Mouse (Mus musculus) erythroblast, embryonic 14.5 days (primary cell): ENCODE results near the gene Prss38. TPM values are rescaled to one million over a fixed set of nuclear protein-coding genes. Genes with fewer than 3 reads are reported as not detected.

ENCODE experiments used
- H3K27me3 ChIP-seq: 2 replicates; pipeline ENCODE4 v1.6.1; 2012; ENCODE audit warnings: inconsistent platforms; ENCODE audit not compliant: control insufficient read depth
- H3K36me3 ChIP-seq: 2 replicates; pipeline ENCODE4 v1.6.1; 2012; ENCODE audit warnings: mild to moderate bottlenecking, inconsistent platforms; ENCODE audit not compliant: control insufficient read depth
- H3K4me1 ChIP-seq: 2 replicates; pipeline ENCODE4 v1.6.1; 2012; ENCODE audit warnings: inconsistent platforms; ENCODE audit not compliant: control insufficient read depth
- H3K4me3 ChIP-seq: replicated peaks from 2 replicates; pipeline ENCODE3; 2012; ENCODE audit warnings: moderate library complexity, mild to moderate bottlenecking, inconsistent platforms
- H3K9me3 ChIP-seq: 2 replicates; pipeline ENCODE4 v1.6.1; 2012; ENCODE audit warnings: low read length, inconsistent platforms, mixed read lengths; ENCODE audit not compliant: control insufficient read depth
- GATA1 ChIP-seq: IDR thresholded peaks from 2 replicates; pipeline ENCODE4 v1.6.1; 2012; ENCODE audit warnings: low read length, inconsistent platforms, mixed read lengths
- TAL1 ChIP-seq: IDR thresholded peaks from 3 replicates; pipeline ENCODE4 v1.6.1; 2012; ENCODE audit warnings: low read length, inconsistent platforms, mixed read lengths
- polyA plus RNA-seq: library from polyadenylated mRNA; stranded (reverse); fragments of >175 nt; gene quantifications from 2 replicates; pipeline ENCODE4 v1.2.3, GENCODE M21; 2012

Gene Prss38
- polyA plus RNA-seq, 1 experiment: not detected

DNA sequence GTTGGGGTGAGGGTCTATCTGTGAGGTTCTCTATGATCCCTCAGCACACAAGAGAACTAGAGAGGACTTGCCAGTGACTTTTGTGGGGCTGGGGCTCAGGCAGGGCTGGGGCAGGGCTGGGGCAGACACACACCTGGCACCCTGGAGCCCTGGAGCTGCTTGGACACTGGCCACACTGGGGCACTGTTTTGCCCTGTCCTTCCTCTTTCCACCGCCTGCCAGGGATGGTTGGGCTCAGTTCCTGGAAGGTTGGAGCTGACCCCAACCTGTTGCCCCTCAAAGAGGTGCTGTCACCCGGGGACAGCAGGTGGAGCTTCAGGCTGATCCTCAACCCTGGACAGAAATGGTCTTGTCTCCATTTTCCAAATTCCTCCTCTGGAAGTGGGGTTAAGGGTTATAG, 39.5 kb downstream of the Prss38 start:
- Histone ChIP-seq H3K9me3 (no peaks in the 10 kb centered on the region), H3K4me1 (no peaks in the 10 kb centered on the region), H3K27me3 (no peaks in the 10 kb centered on the region), H3K36me3 (no peaks in the 10 kb centered on the region), H3K4me3 (no peak overlapping the region)
- no peak for TF ChIP-seq TAL1
- no peak for TF ChIP-seq GATA1

DNA sequence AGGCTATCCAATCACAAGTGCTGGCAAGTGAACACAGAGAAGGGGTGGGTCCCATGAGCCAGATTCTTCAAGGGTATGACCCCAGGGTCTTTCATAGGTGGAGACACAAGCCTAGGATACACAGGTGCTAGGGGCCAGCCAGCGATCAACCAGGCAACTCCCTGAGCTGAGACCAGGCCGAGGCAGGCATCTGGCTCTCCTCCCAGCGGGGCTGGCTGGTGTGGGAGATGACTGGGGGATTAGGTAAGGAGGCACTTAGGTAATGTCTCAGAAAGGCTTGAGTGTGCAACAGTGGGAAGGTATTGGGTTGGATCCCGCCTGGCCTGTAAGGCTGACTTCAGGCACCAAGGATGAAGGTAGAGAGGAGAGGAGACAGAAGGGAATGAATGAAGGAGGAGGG, 40.3 kb downstream of the Prss38 start:
- H3K27me3 ChIP-seq: no peaks in the 10 kb centered on the region
- no peak overlapping the region for H3K4me3 ChIP-seq
- H3K9me3 ChIP-seq: no peaks in the 10 kb centered on the region
- no peaks in the 10 kb centered on the region for H3K4me1 ChIP-seq
- TF ChIP-seq TAL1: no peak
- no peaks in the 10 kb centered on the region for H3K36me3 ChIP-seq

DNA sequence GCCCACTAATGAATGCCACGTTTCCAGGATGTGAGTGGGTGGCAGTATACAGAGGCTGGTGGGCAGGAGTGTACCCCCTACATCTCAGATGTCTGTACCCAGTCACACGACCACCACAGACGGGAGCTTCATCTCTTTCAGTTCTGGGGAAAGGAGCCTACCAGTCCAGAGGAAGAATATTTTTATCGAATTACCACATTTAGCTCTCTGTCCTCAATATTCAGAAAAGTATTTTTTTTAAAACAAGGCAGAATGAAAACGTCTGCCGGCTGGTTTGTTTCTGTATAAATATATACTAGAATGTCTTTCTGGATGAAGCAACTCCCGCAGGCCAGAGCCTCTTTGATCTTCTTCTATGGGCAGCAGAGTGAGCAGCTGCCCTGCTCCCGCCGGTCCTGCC, 42.5 kb downstream of the Prss38 start:
- H3K27me3 ChIP-seq: no peaks in the 10 kb centered on the region
- no peaks in the 10 kb centered on the region for H3K36me3 ChIP-seq
- H3K9me3 ChIP-seq: no peaks in the 10 kb centered on the region
- H3K4me1 ChIP-seq: no peaks in the 10 kb centered on the region
- H3K4me3 ChIP-seq: no peak overlapping the region
- TF ChIP-seq GATA1: no peak
- TF ChIP-seq TAL1: no peak

DNA sequence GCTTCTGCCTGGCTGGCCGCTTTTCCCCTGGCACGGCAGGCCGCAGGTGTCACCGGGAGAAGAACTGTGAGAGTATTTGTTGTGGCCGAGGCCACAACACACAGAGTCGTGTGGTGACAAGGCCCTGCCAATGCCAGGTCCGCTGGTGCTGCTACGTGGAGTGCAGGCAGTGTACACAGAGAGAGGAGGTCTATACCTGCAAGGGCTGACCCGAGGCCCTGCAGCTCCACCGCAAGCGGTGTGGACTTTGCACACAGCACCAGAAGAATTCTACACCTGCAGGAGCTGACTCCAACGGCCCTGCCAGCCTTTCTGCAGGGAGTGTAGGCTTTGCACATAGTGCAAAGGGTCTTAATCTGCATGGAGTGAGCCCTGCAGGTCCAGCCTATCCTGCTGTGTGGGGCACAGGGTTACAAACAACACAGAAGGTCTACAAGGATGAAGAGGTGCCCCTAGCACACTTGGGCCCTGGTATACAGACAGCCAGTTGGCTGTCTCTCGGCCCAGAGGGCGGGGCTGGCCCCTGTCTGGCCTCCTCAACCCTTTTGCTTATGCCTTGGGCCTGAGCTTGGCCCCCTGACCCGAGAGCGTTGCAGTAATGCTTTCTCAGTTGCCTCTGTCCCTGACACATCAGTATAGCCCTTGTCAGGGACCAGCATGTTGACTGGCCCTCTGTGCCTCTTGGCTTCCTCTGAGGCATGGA, 44.1 kb downstream of the Prss38 start:
- no peaks in the 10 kb centered on the region for H3K4me1 ChIP-seq
- no peak overlapping the region for H3K4me3 ChIP-seq
- no peaks in the 10 kb centered on the region for H3K36me3 ChIP-seq
- TF ChIP-seq TAL1 (no peak), GATA1 (no peak)
- no peaks in the 10 kb centered on the region; the same call in 1 of the 2 replicates for H3K27me3 ChIP-seq
- no peaks in the 10 kb centered on the region for H3K9me3 ChIP-seq

DNA sequence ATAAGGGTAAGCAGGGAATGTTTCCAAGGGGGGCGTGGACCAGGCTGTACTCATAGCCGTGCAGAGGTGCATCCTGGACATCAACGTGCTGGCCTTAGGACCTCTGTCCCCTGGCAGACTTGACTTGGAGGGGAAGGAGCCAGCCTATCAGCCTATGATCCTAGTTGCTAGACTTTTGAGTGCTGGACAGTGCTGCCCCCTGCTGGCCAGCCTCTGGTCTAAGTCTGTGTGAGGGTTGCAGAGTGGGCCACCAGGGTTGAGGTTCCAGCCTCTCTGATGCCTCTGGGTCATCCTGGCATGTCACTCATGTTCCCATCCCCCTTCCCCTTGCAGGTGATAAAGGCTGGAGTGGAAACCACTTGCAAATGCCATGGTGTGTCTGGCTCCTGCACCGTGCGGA, 44.9 kb downstream of the Prss38 start:
- Histone ChIP-seq H3K9me3 (no peaks in the 10 kb centered on the region), H3K36me3 (no peaks in the 10 kb centered on the region), H3K4me3 (no peak overlapping the region), H3K27me3 (no peaks in the 10 kb centered on the region; the same call in 1 of the 2 replicates), H3K4me1 (no peaks in the 10 kb centered on the region)
- TF ChIP-seq TAL1: no peak
- TF ChIP-seq GATA1: no peak

DNA sequence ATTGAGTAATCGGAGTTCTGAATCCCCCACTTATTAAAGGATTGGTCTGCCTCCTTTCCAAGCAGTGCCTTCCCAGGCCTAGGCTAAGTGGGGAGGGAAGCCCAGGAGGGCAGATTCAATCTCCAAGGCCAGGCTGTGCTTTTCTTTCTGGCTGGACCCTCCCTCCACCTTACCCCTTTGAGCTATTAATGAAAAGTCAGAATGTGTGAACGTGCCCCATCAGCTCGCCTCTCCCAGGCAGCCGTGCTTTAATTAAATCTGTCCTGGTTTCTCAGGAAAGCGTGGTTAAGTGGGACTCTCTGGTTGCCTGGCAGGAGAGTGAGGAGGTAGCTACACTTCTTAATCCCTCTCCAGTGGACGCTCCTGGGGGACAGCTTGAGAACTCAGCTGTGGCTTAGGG, 45.8 kb downstream of the Prss38 start:
- Histone ChIP-seq H3K36me3 (no peaks in the 10 kb centered on the region), H3K27me3 (no peaks in the 10 kb centered on the region; the same call in 1 of the 2 replicates)
- TF ChIP-seq GATA1 (no peak), TAL1 (no peak)

DNA sequence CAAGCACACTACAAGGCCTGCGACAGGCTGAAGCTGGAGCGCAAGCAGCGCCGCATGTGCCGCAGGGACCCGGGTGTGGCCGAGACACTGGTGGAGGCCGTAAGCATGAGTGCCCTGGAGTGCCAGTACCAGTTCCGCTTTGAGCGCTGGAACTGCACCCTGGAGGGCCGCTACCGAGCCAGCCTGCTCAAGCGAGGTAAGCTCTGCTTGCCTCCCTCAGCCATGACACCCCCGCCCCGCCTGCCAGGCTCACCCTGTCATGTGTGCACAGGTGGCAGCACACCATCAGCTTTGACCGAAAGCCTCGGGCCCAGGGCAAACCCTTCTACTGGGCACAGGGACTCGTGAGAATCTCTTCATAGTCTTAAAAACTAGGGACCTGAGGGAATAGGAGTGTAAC, 47.8 kb downstream of the Prss38 start:
- H3K4me1 ChIP-seq: no peaks in the 10 kb centered on the region
- H3K9me3 ChIP-seq: no peaks in the 10 kb centered on the region
- H3K4me3 ChIP-seq: no peak overlapping the region
- H3K27me3 ChIP-seq: no peaks in the 10 kb centered on the region; the same call in 1 of the 2 replicates
- TF ChIP-seq GATA1 (no peak), TAL1 (no peak)
- H3K36me3 ChIP-seq: no peaks in the 10 kb centered on the region

More for the DNA sequence above, 45.8 kb downstream of the Prss38 start:
- Histone ChIP-seq H3K4me1 (no peaks in the 10 kb centered on the region), H3K9me3 (no peaks in the 10 kb centered on the region), H3K4me3 (no peak overlapping the region)

DNA sequence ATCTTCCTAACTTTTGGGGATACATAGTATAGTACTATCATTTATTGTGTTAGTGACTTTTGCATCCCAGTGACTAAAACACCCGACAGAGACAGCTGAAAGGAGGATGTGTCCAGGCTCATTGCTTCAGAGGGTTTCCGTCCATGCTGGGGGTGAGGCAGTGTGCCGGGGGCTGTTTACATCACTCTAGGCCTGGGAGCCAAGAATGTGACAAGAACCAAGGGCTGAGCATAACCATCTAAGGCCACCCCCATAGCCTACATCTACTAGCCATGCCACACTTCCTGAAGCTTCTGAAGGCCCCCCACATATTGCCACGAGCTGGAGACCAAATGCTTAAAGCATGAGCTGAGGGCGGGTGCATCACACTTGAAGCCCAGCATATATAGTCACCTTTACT, 50.7 kb downstream of the Prss38 start:
- H3K4me1 ChIP-seq: no peaks in the 10 kb centered on the region
- H3K36me3 ChIP-seq: no peaks in the 10 kb centered on the region
- H3K4me3 ChIP-seq: no peak overlapping the region
- H3K27me3 ChIP-seq: no peaks in the 10 kb centered on the region; the same call in 1 of the 2 replicates
- TF ChIP-seq GATA1 (no peak), TAL1 (no peak)
- no peaks in the 10 kb centered on the region for H3K9me3 ChIP-seq

DNA sequence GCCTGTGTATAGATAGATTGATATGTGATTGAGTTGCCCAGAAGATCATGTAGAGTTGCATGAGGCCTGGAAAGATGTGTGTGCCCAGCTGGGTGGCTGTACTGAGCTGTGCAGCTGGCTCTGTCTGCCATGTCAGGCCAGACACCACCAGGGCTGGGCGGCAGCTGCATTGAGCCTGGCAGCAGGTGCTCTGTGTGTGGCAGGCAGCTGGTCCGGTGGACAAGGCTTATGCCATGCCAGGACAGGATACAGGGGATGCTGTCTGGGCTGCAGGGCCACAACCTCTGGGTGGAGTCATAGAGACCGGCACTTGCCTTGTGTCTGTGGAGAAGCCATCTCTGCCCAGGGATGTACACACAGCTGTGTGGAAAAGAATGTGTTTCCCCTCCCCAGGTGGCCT, 52.5 kb downstream of the Prss38 start:
- no peaks in the 10 kb centered on the region; the same call in 1 of the 2 replicates for H3K27me3 ChIP-seq
- TF ChIP-seq GATA1 (no peak), TAL1 (no peak)
- H3K4me3 ChIP-seq: no peak overlapping the region
- no peaks in the 10 kb centered on the region for H3K9me3 ChIP-seq
- H3K4me1 ChIP-seq: no peaks in the 10 kb centered on the region
- H3K36me3 ChIP-seq: no peaks in the 10 kb centered on the region

Other genes starting within 250 kb of the Prss38 start
- 0.01 and 0.03 TPM in 2 replicates for gene Obscn, start 239.3 kb downstream of the Prss38 start, polyA plus RNA-seq
- 2.9 and 3.3 TPM in 2 replicates for gene Iba57, start 211.9 kb downstream of the Prss38 start, polyA plus RNA-seq
- gene Gjc2, start 192.4 kb downstream of the Prss38 start, polyA plus RNA-seq: 0.03 TPM in 1 of 2 replicates, not detected in the other
- gene Guk1, start 183.4 kb downstream of the Prss38 start, polyA plus RNA-seq: 1.9 and 3.8 TPM in 2 replicates
- gene Mrpl55, start 173.2 kb downstream of the Prss38 start, polyA plus RNA-seq: 4.0 and 5.3 TPM in 2 replicates
- gene 2310033P09Rik, start 167.3 kb downstream of the Prss38 start, polyA plus RNA-seq: 6.9 and 8.6 TPM in 2 replicates
- 10.0 and 10.5 TPM in 2 replicates for gene Arf1, start 147.4 kb downstream of the Prss38 start, polyA plus RNA-seq
- gene Wnt3a, start 84.9 kb downstream of the Prss38 start, polyA plus RNA-seq: 0.02 TPM in 1 of 2 replicates, not detected in the other
- not detected in 2 replicates for gene Wnt9a, start 68.7 kb downstream of the Prss38 start, polyA plus RNA-seq
- gene Jmjd4, start 74.4 kb upstream of the Prss38 start, polyA plus RNA-seq: 0.17 and 0.33 TPM in 2 replicates
- gene Snap47, start 75.5 kb upstream of the Prss38 start, polyA plus RNA-seq: 0.51 and 0.58 TPM in 2 replicates
- gene Zfp867, start 96.8 kb upstream of the Prss38 start, polyA plus RNA-seq: not detected in 2 replicates
- gene Zkscan17, start 151.1 kb upstream of the Prss38 start, polyA plus RNA-seq: 0.22 and 0.50 TPM in 2 replicates
- gene Nlrp3, start 165.9 kb upstream of the Prss38 start, polyA plus RNA-seq: 0.04 and 0.06 TPM in 2 replicates
- gene Olfr222, start 200.6 kb upstream of the Prss38 start, polyA plus RNA-seq: not detected in 2 replicates
- not detected in 2 replicates for gene Olfr223, start 217.6 kb upstream of the Prss38 start, polyA plus RNA-seq